Mouse (Mus musculus) ES-CJ7 (cell line): ENCODE results near the gene Vmn1r194.
"Not testable (repeated sequence)": the region's sequence is repeated elsewhere in the genome, so short reads cannot be mapped to it uniquely, and the experiment has no call there.

Experiments
- DNase-seq: peaks from one replicate; pipeline ENCODE4 v3.0.0; 2011; ENCODE audit warnings: low read depth, low spot score

Vmn1r194 gene

GRCm38 (mm10) chr13:22243915-22244314 is at the start of gene Vmn1r194:
Gene Vmn1r194 (plus strand): TSS chr13:22244215.
- no peak for DNase-seq

GRCm38 (mm10) chr13:22223060-22223459 is 21.0 kb upstream of the Vmn1r194 start, which contains the start of gene Vmn1r193:
Gene Vmn1r193 (minus strand): TSS chr13:22223160.
- DNase-seq: not testable (repeated sequence)

- DNase-seq: not testable (repeated sequence)
Measured at GRCm38 (mm10) chr13:22270222-22270621, 26.2 kb downstream of the Vmn1r194 start, which contains the start of gene Vmn1r195. Gene Vmn1r195 (plus strand): TSS chr13:22270522.

- no peak for DNase-seq
Measured at GRCm38 (mm10) chr13:22271721-22272120, 27.7 kb downstream of the Vmn1r194 start.

GRCm38 (mm10) chr13:22284578-22284977 is 40.6 kb downstream of the Vmn1r194 start:
- DNase-seq: peak; percentile 20

- DNase-seq: no peak
Measured at GRCm38 (mm10) chr13:22289620-22290019, 45.6 kb downstream of the Vmn1r194 start, which contains the start of gene Vmn1r196. Gene Vmn1r196 (plus strand): TSS chr13:22289920.
